Mouse (Mus musculus): ENCODE data around the gene Gipc3. TPM values are rescaled to one million over a fixed set of nuclear protein-coding genes. Genes with fewer than 3 reads are reported as not detected.

Gipc3 gene
- total RNA-seq (2023): not detected

DNA sequence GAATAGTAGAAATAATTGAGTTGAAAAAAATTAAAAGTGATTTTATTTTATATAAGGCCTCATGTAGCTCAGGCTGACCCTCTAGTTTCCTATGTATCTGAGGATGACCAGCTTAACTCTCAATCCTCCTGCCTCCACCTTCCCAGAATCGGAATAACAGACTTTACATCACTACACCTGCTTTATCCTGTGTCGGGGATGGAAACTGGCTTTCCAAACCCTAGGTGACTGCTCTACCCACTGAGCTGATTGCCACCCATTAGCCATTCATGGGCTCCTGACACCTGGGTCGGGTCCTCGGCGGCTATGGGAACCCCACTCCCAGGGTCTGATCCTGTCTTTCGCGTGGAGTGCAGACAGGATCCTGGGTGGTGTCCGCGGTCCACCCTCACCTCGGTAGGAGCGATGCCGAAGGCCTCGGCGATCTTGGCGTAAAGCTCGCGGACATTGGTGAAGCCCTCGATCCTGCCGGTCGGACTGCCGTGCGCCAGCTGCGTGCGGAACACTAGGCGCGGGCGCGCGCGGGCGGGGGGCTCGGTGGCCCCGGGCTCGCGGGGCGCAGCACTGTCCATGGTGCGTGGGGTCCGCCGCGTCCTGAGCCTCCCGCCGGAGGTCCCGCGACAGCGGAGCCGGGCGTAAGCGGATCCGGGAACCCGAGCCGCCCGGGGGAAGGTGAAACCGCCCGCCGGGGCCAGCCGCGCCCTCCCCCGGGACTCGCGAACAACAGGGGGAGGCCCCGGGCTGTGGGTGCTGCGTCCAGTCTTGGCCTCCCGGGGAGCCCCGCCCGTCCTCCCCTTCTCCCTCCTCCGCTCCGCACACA lies at the start of gene Gipc3:
Gene Gipc3, minus strand, starts transcription at position 581 of the 820 bp plus-strand sequence.

DNA sequence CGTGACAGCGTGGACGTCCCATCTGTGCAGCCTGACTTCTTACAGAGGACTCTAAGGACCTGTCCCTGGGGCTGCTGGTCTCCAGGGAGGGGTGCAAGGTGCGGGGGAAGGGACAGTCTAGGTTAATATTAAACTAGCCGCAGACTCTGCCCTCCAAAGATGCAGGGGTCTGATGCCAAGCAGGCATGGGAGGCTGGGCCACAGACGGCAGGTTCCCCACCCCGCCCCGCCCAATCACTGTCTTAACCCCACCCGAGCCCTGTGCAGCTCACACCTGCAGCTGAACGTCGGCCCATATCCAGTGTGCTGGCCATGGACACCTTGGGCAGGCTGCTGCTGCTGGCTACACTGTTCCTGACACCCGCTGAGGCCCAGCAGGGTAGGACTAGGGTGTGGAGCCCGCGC lies 49.7 kb upstream of the Gipc3 start, which contains the start of gene Smim24:
Gene Smim24, plus strand, starts transcription at position 271 of the 405 bp plus-strand sequence.

DNA sequence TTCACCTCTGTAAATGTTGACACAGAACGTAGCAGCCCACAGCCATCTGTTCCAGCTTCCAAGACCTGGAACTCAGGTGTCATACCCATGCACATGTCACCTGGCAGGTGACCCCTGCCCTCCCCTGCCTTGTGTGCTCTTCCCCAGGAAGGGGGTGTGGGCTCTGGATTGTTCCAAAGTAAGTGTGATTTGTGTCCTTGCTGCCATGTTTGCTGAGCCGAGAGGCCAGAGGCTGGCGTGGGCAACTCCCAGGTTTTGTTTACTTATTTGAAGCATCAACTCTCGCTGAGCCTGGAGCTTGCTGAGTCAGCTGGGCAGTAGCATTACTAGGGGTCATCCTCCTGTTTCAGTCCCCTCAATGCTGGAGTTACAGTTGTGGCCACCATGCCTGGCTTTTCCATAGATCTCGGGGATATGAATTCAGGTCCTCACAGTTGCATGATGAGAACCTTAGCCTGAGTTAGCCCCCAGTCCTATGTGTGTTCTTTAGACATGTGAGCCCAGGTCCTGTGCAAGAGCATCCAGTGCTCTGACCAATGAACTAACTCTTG lies 45.5 kb upstream of the Gipc3 start, which contains the start of gene Gm48552:
Gene Gm48552, plus strand, starts transcription at position 501 of the 551 bp plus-strand sequence.

DNA sequence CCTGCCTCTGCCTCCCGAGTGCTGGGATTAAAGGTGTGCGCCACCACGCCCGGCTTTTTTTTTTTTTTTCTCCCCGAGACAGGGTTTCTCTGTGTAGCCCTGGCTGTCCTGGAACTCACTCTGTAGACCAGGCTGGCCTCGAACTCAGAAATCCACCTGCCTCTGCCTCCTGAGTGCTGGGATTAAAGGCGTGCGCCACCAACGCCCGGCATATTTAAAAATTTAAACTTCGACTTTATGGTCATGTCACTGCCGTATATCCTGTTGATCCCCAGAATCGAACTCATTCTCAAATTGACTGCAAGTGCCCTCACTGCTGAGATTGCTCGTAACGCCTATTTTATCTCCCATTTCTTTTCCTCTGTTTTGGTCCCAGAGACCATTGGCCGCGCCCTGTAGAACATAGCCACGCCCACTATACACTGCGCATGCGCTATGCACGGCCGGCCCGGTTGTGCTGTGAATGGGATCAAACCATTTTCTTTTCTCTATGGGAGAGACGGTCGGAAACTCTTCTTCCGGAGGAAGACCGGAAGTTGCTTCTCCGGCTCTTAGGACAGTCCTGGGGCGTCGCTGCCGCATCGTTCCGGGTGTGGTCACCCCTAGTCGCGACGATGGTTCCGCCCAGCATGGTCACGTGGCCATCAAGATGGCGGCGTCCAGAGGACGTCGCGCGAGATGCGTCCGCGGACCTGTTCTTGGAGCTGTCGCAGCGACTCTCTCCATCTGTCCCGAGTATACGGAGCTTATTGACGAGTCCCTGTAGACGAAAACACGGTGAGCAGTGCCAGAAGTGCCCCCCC lies 40.9 kb upstream of the Gipc3 start, which contains the start of the genes Dohh and Gm48551:
Gene Dohh, plus strand, starts transcription at position 627 of the 803 bp plus-strand sequence.
Gene Gm48551, plus strand, starts transcription at position 665 of the 803 bp plus-strand sequence.

DNA sequence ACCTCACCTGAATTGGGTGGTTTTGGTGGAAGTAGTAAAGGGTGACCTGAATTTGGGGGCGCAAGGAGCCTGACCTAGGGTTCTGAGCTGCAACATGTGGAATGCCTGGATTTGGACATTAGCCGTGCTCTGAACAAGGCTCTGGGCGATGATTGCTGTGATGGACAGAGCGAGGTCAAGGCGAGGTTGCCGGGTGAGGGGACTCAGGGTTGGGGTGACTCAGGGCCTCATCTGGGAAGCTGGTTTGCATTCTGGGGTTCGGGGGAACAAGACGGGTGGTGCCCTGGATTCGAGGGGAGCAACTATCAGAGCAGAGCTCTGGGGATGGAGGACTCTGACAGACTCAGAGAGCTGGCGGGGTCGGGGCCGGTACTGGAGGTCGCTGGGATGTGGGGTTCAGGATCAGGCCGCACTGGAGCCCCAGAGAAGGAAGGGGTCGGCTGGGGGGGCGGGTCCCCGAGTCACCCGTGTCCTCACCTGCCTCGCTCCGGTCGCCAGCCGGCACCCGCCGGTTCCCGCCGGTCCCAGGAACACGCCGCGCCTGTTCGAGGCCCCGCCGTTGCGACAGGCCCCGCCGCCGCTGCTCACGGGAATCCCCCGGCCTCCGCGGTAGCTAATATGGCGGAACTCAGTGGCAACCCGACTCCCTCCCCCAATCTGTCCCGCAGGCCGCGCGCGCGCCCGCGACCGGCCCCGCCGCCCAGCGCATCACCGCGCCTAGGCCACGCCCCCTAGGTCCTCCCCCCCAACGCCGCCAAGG lies 34.9 kb upstream of the Gipc3 start, which contains the start of gene Fzr1:
Gene Fzr1, minus strand, starts transcription at position 724 of the 760 bp plus-strand sequence.

DNA sequence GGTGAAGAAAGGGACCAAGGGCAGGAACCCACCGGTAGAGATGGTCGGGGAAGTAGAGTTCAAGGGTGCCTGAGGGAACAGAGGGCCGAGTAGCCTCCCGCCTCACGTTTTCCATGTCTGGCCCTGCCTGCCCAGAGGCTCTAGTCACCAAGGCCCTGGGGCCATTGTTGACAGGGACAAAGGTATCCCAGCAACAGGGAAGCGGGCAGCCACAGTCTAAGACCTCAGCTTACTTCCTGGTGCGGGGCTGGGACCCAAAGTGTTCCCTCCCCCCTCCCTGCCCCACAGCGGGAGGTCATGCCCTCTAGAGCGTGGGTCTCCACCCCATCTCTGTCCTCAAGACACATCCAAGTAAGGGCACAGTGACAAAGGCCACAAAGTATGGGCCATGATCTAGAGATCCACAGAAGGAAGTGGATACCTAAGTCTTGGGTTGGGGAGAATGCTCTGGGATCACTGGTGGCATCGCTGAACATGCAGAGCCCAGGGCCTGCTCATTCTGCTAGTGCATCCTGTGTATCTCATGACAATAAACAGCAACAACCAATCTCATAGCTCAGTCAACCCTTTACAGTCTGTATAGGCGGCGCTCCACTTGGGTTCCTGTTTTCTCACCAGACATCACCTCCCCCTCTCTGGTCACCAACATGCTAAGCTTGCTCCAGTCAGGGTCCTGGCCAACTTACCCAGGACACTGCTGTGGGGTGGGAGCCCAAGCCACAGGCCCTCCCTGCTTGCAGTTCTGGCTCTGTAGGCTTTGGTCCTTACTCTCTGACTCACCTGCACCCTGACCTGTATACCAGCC lies 22.8 kb upstream of the Gipc3 start, which contains the start of gene 4930404N11Rik:
Gene 4930404N11Rik, minus strand, starts transcription at position 145 of the 805 bp plus-strand sequence.

DNA sequence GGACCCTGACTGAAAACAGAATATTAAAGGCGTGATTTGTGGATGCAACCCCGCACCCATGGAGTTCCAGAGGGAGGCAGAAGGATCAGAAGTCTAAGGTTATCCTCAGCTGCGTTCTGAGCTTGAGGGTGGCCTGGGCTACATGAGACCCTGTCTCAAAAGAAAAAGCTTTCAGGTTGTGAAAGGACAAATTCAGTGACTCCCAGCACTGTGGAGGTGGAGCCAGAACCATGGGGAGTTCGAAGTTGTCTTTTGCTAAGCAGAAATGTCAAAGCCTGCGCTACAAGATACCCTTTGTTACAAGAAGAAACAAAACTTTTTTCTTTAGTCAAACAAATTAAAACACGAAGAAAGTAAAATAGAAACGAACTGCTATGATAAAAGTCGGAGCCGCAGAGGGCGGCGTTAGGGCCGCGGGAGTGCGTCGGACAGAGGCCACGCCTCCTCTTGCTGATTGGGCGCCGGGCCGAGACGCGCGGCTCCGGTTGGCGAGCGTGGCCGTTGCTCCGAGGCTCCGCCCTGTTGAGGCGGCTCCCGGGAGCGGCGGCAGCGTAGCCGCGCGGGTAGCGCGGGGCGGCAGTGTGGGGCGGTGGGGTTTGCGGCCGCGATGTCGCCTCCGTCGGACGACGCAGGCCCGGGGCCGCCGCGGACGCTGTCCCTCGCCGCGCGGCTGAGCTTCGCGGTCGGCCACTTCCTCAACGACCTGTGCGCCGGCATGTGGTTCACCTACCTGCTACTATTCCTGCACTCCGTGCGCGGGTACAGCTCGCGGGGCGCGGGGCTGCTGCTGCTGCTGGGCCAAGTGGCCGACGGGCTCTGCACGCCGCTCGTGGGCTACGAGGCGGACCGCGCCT lies 14.2 kb upstream of the Gipc3 start, which contains the start of gene Mfsd12:
Gene Mfsd12, plus strand, starts transcription at position 501 of the 854 bp plus-strand sequence.

DNA sequence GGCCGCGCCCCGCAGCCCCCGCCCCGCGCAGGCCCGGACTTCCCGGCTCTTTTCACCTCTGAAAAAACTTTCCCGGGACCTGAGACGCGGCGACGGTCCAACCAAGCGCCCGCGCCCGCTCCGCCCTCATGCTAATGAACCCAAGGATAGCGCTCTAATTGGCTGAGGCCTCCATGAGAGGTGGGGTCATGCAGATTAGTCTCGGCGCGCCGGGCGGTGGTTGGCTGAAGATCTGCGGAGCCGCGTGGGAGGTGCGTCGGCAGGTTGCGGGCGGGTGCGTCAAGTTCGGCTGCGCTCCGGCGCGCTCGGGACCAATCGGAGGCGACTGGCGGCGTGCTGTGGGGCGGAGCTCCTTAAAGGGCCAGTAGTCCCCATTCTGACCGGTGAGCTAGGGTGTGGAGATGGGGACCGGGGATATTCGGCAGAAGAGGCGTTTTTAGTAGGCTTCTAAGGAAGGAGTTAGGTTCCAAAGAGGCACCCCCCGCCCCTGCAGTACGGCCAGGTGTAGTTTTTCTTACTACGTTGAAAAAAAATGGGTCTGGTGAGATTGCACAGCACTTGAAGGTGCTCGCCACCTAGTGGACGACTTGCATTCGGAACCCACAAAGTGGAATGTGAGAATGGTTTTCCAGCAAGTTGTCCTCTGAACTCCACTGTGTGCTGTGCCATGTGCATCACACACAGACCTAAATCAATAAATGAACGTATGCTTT lies 7.4 kb upstream of the Gipc3 start, which contains the start of gene Hmg20b:
Gene Hmg20b, minus strand, starts transcription at position 130 of the 713 bp plus-strand sequence.

DNA sequence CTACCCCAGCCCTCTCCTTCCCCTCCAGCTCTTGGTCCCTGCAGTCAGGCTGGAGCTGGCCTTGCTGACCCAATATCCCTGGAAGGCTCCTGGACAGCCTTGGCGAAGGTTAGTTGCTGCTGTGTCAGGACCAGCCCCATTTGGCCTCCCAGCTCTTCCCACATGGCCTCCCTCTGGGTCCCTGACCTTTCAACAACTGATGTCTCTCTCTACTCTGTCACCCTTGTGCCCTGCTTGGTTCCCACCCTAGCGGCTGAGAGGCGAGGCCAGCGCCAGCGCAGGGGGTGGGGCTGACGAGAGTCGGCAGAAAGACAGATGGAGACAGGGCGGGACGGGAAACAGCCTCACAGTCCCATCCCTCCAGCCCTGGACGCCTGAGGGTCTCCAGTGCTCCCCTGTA lies 14.7 kb downstream of the Gipc3 start, which contains the start of gene Tbxa2r:
Gene Tbxa2r, plus strand, starts transcription at position 346 of the 400 bp plus-strand sequence.

DNA sequence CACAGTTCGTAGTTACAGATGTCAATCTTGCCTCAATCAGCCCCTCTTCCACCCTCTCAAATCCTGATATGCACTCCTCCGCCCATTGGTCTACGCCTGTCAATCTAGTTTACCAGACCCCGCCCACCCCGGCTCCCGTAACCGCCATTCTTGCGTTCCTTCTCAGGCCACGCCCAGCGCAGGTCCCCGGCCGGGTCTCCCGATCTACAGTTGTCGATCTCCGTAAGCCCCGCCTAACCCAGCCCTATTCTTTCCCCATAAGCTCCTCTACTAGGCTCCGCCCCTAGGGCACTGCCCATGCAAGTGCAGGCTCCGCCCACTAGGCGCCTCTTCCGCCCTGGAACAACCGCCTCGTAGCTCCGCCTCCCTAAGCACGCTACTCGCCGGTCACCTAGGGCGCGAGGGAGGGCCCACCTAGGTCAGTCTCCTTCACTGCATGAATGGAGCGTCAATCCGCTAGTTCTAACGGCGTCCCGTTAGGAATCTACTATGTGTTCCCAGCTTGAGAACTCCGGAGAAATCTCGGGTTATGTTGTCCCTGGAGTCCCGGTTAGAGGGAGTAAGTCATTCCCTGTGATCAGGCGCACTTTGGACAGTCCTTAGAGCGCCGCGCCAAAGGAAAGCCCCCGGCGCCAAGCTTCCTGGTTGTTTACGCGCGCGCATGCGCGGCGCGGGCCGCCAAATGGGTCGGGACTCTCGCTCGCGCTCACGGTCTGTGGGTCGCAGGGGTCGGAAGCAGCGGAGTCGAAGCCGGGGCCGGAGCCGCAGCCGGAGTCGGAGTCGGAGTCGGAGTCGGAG lies 22.3 kb downstream of the Gipc3 start, which contains the start of gene Cactin:
Gene Cactin, plus strand, starts transcription at position 554 of the 798 bp plus-strand sequence.

DNA sequence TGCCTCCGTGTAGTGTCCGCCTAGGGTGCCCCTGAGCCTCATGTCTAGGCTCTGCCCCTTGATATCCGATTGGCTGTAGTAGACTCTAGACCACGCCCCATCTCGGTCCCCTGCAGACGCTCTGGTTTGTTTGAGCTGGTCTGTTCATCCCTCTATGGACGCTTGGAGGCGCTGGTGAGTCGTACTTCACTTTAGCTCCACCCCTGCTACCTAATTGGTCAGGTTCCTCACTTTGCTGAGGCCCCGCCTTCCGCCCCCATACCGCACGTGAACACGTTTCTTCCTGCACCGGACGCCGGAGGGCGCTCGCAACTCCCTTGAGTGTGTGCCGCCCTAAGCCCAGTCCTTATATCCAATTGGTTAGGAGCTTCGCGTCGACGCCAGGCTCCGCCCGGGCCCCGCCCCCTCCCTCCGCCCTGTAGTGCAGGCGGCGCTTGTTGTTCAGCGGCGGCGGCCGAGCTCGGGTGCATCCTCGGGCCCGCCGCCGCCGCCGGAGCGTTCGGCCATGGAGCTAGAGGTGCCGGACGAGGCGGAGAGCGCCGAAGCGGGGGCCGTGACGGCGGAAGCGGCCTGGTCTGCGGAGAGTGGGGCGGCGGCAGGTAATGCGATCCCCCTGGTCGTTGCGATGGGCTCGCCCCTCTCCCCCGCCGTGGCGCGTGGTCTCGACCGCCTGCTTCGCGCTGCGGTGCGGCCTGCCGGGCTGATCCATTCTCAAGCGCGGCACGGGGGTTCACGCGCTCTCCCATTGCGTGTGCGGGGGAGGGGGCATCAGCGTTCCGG lies 50.3 kb downstream of the Gipc3 start, which contains the start of gene Pip5k1c:
Gene Pip5k1c, plus strand, starts transcription at position 410 of the 780 bp plus-strand sequence.

DNA sequence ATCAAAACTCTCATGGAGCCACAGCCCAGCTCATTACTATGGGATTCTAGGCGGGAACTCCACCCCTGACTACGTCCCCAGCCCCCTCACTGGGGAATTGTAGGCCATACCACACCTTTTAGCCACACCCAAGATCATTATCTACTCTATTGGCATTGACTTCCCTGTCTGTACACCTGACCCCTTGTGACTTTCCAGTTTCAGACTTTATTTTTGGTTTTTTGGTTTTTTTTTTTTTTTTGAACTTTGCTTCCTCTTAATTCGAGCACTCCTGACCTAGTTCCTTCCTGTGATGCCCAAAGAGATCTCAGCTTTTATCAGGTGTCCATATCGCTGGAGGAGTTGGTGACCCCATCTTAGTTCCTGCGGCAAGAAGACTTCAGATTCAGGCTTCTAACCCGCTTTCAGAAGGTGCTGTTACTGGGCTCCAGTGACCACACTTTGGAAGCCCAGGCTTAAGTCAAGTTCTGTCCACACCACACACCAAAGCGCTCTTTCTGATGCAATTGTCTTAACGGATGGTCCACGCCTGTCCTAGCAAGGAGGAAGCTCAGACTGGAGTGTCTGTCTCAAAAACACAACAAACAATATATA lies 51.5 kb downstream of the Gipc3 start, which contains the start of gene Tjp3:
Gene Tjp3, minus strand, starts transcription at position 71 of the 594 bp plus-strand sequence.

